Mouse (Mus musculus): Measurements from ENCODE around the gene Camta1. TPM values are rescaled to one million over a fixed set of nuclear protein-coding genes. Genes with fewer than 3 reads are reported as not detected.

The Camta1 gene
- polyA plus RNA-seq, 1 experiment from 2014 or later = 93.9 TPM

DNA sequence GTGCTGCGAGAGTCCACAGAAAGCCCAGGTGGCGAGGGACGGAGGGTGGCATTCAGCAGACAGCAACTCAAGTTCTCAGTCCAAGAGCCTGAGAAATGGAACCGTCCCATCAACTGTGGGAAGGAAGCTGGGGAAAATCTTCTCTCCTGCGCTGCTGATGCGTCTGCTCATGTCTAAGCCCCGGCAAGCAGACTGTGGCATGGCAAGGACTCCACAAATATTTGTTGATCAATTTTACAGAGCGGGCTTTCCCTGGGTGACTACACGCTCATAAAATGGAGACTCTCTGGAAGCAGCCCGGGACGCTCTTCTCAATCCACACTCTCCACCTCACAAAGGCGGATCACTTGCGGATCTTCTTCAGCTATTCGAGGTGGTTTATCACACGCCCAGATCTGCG, 446.3 kb downstream of the Camta1 start:
- Histone ChIP-seq H3K4me1 (replicated peaks; ENCODE audit: control insufficient read depth, insufficient read depth, low read length) (no peaks in the 10 kb centered on the region), H3K4me3 (ENCODE audit: low read depth, low read length) (no peak overlapping the region), H3K36me3 (ENCODE audit: control insufficient read depth, insufficient read depth, low read length) (no peaks in the 10 kb centered on the region), H3K27ac (ENCODE audit: low read depth, low read length) (no peak overlapping the region), H3K9ac (ENCODE audit: low read depth, low read length) (no peak overlapping the region), H3K4me2 (peak overlapping the region; percentile 15), H3K9me3 (ENCODE audit: control insufficient read depth, low read length) (no peaks in the 10 kb centered on the region), H3K27me3 (replicated peaks; ENCODE audit: control insufficient read depth, insufficient read depth, low read length) (no peaks in the 10 kb centered on the region)
- ATAC-seq (replicated peaks; ENCODE audit: low FRiP score) (no peak), DNase-seq (ENCODE audit: low spot score) (no peak)
- 84% methylated on average over 16 of the region's 16 CpGs for WGBS

DNA sequence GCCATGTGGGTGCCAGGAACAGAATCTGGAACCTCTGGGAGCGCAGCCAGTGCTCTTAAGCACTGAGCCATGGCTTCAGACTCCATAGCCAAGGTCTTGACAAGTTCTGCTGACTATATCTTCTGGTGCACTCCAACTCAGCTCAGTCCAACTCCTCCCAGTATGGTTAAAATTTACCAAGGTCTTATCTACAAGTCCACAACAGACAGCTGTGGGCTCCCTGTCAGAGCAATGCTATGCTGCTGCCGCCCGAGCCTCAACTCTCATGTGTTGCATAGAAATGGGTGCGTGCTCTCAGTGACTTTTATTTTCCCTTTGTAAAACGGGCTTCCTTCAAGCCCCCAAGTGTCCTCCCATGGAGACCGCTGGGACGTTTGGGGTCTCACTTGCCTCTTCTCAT, 446.7 kb downstream of the Camta1 start:
- Histone ChIP-seq H3K4me1 (replicated peaks; ENCODE audit: control insufficient read depth, insufficient read depth, low read length) (no peaks in the 10 kb centered on the region), H3K9ac (ENCODE audit: low read depth, low read length) (no peak overlapping the region), H3K4me3 (ENCODE audit: low read depth, low read length) (no peak overlapping the region), H3K27me3 (replicated peaks; ENCODE audit: control insufficient read depth, insufficient read depth, low read length) (no peaks in the 10 kb centered on the region), H3K27ac (ENCODE audit: low read depth, low read length) (no peak overlapping the region), H3K36me3 (ENCODE audit: control insufficient read depth, insufficient read depth, low read length) (no peaks in the 10 kb centered on the region), H3K9me3 (ENCODE audit: control insufficient read depth, low read length) (no peaks in the 10 kb centered on the region), H3K4me2 (peak overlapping the region; percentile 17)
- DNase-seq (ENCODE audit: low spot score) = no peak
- 69% methylated on average over 7 of the region's 7 CpGs for WGBS
- 0 out of 2 replicates have a peak, but pooled peaks have one; percentile 31 for ATAC-seq (replicated peaks; ENCODE audit: low FRiP score)

DNA sequence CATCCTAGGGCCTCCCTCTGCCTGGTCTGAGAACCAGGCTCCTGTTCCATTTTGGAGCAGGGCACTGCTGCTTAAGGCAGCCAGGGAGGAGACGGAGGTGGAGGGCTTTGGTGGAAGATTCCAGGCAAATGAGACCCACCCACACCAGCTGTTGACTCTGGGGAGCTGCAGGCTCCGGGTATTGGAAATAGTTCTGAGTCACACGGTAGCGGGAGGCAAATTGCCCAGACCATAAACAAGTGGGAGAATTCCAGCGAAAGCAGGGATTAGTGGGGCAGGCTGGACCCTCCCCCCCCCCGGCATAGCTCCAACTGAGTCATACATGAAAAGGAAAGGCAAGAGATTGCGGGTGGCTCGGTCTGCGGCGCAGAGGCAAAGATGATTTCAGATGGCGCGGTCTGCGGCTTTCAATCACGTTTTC, 450.0 kb downstream of the Camta1 start:
- H3K9me3 ChIP-seq (ENCODE audit: control insufficient read depth, low read length) = no peaks in the 10 kb centered on the region
- H3K27me3 ChIP-seq (replicated peaks; ENCODE audit: control insufficient read depth, insufficient read depth, low read length) = no peaks in the 10 kb centered on the region
- no peak overlapping the region for H3K9ac ChIP-seq (ENCODE audit: low read depth, low read length)
- no peak overlapping the region for H3K27ac ChIP-seq (ENCODE audit: low read depth, low read length)
- H3K36me3 ChIP-seq (ENCODE audit: control insufficient read depth, insufficient read depth, low read length) = no peaks in the 10 kb centered on the region
- DNase-seq (ENCODE audit: low spot score) = no peak
- no peak overlapping the region for H3K4me2 ChIP-seq
- no peak for ATAC-seq (replicated peaks; ENCODE audit: low FRiP score)
- H3K4me1 ChIP-seq (replicated peaks; ENCODE audit: control insufficient read depth, insufficient read depth, low read length) = no peaks in the 10 kb centered on the region
- no peak overlapping the region for H3K4me3 ChIP-seq (ENCODE audit: low read depth, low read length)
- 33% methylated on average over 14 of the region's 14 CpGs for WGBS

GRCm38 (mm10) chr4:151411016-151411415, 450.7 kb downstream of the Camta1 start:
- no peaks in the 10 kb centered on the region for H3K9me3 ChIP-seq (ENCODE audit: control insufficient read depth, low read length)
- H3K9ac ChIP-seq (ENCODE audit: low read depth, low read length) = no peak overlapping the region
- no peak overlapping the region for H3K27ac ChIP-seq (ENCODE audit: low read depth, low read length)
- H3K27me3 ChIP-seq (replicated peaks; ENCODE audit: control insufficient read depth, insufficient read depth, low read length) = no peaks in the 10 kb centered on the region
- H3K4me3 ChIP-seq (ENCODE audit: low read depth, low read length) = no peak overlapping the region
- H3K4me2 ChIP-seq = no peak overlapping the region
- DNase-seq (ENCODE audit: low spot score) (no peak), ATAC-seq (replicated peaks; ENCODE audit: low FRiP score) (no peak)
- H3K4me1 ChIP-seq (replicated peaks; ENCODE audit: control insufficient read depth, insufficient read depth, low read length) = no peaks in the 10 kb centered on the region
- no peaks in the 10 kb centered on the region for H3K36me3 ChIP-seq (ENCODE audit: control insufficient read depth, insufficient read depth, low read length)
- WGBS = 73% methylated on average over 3 of the region's 3 CpGs

DNA sequence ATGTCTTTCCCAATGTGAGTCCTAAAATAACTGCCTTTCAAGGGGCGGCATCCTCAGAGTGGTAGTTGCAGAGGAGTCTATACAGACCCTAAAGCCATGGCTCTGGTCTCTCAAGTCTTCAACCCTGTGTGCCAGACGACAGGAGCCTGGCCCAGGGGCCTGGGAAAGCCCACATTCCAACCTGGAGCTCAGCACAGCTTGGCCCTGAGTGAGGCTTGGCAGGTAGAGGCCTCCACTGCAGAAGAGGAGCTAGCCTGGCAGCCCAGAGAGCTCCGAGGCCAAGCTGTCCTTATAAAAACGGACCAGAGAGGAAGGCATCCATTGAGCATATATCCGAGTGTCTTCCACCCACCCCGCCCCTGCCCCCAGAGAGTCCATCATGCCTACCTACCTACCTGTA, 452.4 kb downstream of the Camta1 start:
- Histone ChIP-seq H3K4me1 (replicated peaks; ENCODE audit: control insufficient read depth, insufficient read depth, low read length) (no peaks in the 10 kb centered on the region), H3K4me3 (ENCODE audit: low read depth, low read length) (no peak overlapping the region), H3K9me3 (ENCODE audit: control insufficient read depth, low read length) (no peaks in the 10 kb centered on the region), H3K27me3 (replicated peaks; ENCODE audit: control insufficient read depth, insufficient read depth, low read length) (no peaks in the 10 kb centered on the region), H3K27ac (ENCODE audit: low read depth, low read length) (no peak overlapping the region), H3K9ac (ENCODE audit: low read depth, low read length) (no peak overlapping the region), H3K36me3 (ENCODE audit: control insufficient read depth, insufficient read depth, low read length) (no peaks in the 10 kb centered on the region), H3K4me2 (no peak overlapping the region)
- no peak for ATAC-seq (replicated peaks; ENCODE audit: low FRiP score)
- no peak for DNase-seq (ENCODE audit: low spot score)
- WGBS = 56% methylated on average over 6 of the region's 6 CpGs

DNA sequence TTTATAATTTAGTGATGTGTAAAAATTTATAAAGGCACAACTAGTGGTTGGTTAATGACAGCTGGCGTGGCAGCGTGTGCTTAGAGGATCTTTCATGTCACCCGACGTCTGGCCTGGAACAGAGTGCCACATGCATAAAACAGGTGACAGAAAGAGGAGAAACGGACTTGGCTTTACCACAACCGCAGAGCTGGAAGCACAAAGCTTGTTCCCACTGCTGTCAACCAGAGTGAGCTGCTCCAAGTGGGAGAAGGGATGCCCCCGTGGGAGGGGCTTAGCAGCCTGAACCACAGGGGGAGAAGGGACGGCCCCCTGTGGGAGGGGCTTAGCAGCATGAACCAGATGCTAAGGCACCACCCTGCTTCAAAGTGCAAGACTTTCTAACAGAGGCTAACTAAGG, 452.9 kb downstream of the Camta1 start:
- Histone ChIP-seq H3K4me1 (replicated peaks; ENCODE audit: control insufficient read depth, insufficient read depth, low read length) (no peaks in the 10 kb centered on the region), H3K27me3 (replicated peaks; ENCODE audit: control insufficient read depth, insufficient read depth, low read length) (no peaks in the 10 kb centered on the region), H3K36me3 (ENCODE audit: control insufficient read depth, insufficient read depth, low read length) (no peaks in the 10 kb centered on the region), H3K9ac (ENCODE audit: low read depth, low read length) (no peak overlapping the region), H3K27ac (ENCODE audit: low read depth, low read length) (no peak overlapping the region), H3K9me3 (ENCODE audit: control insufficient read depth, low read length) (no peaks in the 10 kb centered on the region), H3K4me2 (no peak overlapping the region), H3K4me3 (ENCODE audit: low read depth, low read length) (no peak overlapping the region)
- DNase-seq (ENCODE audit: low spot score) (no peak), ATAC-seq (replicated peaks; ENCODE audit: low FRiP score) (no peak)
- 47% methylated on average over 8 of the region's 8 CpGs for WGBS

- H3K36me3 ChIP-seq (ENCODE audit: control insufficient read depth, insufficient read depth, low read length) = no peaks in the 10 kb centered on the region
- H3K9ac ChIP-seq (ENCODE audit: low read depth, low read length) = no peak overlapping the region
- ATAC-seq (replicated peaks; ENCODE audit: low FRiP score) (no peak), DNase-seq (ENCODE audit: low spot score) (no peak)
- no peaks in the 10 kb centered on the region for H3K27me3 ChIP-seq (replicated peaks; ENCODE audit: control insufficient read depth, insufficient read depth, low read length)
- H3K9me3 ChIP-seq (ENCODE audit: control insufficient read depth, low read length) = no peaks in the 10 kb centered on the region
- H3K4me3 ChIP-seq (ENCODE audit: low read depth, low read length) = no peak overlapping the region
- H3K4me2 ChIP-seq = no peak overlapping the region
- H3K27ac ChIP-seq (ENCODE audit: low read depth, low read length) = no peak overlapping the region
- WGBS = 81% methylated on average over 4 of the region's 4 CpGs
- H3K4me1 ChIP-seq (replicated peaks; ENCODE audit: control insufficient read depth, insufficient read depth, low read length) = no peaks in the 10 kb centered on the region
These were observed 453.4 kb downstream of the Camta1 start for GRCm38 (mm10) chr4:151408246-151408645.

- no peak for ATAC-seq (replicated peaks; ENCODE audit: low FRiP score)
These were observed 454.5 kb downstream of the Camta1 start for GRCm38 (mm10) chr4:151407129-151407528.

DNA sequence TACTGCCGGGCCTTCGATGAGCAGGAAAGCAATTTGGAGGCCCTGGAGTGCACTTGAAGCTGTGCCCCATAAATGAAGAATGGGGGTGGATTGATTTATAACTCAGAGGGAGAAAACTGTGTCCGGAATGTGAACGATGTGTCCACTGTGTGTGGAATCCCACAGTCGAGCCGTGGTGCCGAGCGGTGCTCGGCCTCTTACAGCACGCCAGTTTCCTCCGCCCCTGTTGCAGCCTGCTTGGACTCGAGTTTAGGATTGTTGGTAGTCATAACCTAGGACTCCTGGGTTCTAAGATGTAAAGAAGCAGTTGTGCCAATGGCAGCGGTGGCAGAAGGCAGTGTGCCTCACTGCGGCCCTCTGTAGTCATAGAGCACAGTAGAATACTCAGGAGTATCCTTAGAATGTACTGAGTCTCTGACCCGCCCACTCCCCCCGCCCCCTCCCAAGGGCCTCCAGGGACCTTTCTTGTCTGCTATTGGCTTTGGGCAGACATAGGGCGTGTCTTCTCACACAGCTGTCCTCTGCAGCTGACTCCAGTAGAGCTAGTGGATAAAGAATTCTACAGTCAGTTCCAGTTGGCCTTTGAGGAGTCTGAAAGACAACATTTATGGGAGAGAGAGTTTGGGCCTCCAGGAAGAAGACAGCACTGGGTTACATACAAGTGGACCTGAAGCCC, 457.0 kb downstream of the Camta1 start:
- DNase-seq (ENCODE audit: low spot score) (no peak), ATAC-seq (replicated peaks; ENCODE audit: low FRiP score) (no peak)
- 65% methylated on average over 17 of the region's 17 CpGs for WGBS
- Histone ChIP-seq H3K4me2 (no peak overlapping the region), H3K4me3 (ENCODE audit: low read depth, low read length) (no peak overlapping the region), H3K9ac (ENCODE audit: low read depth, low read length) (no peak overlapping the region), H3K36me3 (ENCODE audit: control insufficient read depth, insufficient read depth, low read length) (no peaks in the 10 kb centered on the region), H3K4me1 (replicated peaks; ENCODE audit: control insufficient read depth, insufficient read depth, low read length) (no peaks in the 10 kb centered on the region), H3K27ac (ENCODE audit: low read depth, low read length) (no peak overlapping the region), H3K27me3 (replicated peaks; ENCODE audit: control insufficient read depth, insufficient read depth, low read length) (no peaks in the 10 kb centered on the region), H3K9me3 (ENCODE audit: control insufficient read depth, low read length) (no peaks in the 10 kb centered on the region)

More at GRCm38 (mm10) chr4:151407129-151407528, 454.5 kb downstream of the Camta1 start:
- H3K4me3 ChIP-seq (ENCODE audit: low read depth, low read length) = no peak overlapping the region
- H3K4me1 ChIP-seq (replicated peaks; ENCODE audit: control insufficient read depth, insufficient read depth, low read length) = no peaks in the 10 kb centered on the region
- H3K9ac ChIP-seq (ENCODE audit: low read depth, low read length) = no peak overlapping the region
- WGBS = 89% methylated on average over 2 of the region's 2 CpGs
- H3K27ac ChIP-seq (ENCODE audit: low read depth, low read length) = no peak overlapping the region
- H3K9me3 ChIP-seq (ENCODE audit: control insufficient read depth, low read length) = no peaks in the 10 kb centered on the region
- no peak for DNase-seq (ENCODE audit: low spot score)
- H3K27me3 ChIP-seq (replicated peaks; ENCODE audit: control insufficient read depth, insufficient read depth, low read length) = no peaks in the 10 kb centered on the region
- no peak overlapping the region for H3K4me2 ChIP-seq
- no peaks in the 10 kb centered on the region for H3K36me3 ChIP-seq (ENCODE audit: control insufficient read depth, insufficient read depth, low read length)
